Mouse (Mus musculus): ENCODE measurements around the gene Cphx3.
"Not testable (repeated sequence)": the region's sequence is repeated elsewhere in the genome, so short reads cannot be mapped to it uniquely, and the experiment has no call there.

Gene Cphx3

DNA sequence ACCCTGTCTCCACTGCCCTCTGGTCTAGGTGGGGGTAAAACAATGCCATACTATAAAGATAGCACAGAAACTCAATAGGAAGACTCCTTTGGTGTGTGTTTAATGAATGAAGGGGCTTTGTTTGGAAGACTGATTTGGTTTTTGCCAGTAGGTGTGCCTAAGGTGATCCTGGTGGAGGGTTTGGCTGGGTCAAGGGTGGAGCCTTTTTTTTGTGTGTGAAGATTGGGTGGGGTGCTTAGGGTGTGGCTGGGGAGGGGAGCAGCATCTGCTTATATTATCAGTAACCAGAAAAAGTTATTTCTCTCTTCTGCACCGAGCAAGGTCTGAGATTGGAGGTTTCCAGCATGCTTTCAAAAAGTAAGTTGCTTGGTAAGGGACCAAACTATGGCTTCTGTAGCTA is at the start of gene Cphx3:
TSS of gene Cphx3 (plus strand) at position 301 of the 400 bp plus-strand sequence.
- not testable (repeated sequence) for DNase-seq (ENCODE audit: low spot score)

GRCm38 (mm10) chr14:26034364-26034763 is 47.7 kb upstream of the Cphx3 start:
- not testable (repeated sequence) for DNase-seq (ENCODE audit: low spot score)

DNA sequence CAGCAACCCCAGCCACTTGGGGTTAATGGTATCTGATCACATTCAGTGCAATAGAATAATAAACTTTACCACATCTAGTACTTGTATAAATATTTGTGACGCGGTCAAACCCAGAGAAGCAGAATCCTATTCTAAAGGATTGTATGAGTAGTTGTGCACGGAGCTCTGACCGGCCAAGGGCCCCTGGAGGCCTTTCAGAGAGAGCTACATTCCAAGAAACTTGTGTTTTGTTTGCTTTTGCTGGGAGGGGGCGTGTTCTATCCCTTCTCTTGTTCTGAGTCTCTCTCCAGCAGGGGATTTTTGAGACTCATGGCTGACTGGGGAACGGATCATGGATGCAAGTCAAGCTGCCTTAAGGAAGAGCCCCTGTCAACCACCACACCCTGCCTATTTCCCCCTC is 46.7 kb upstream of the Cphx3 start:
- DNase-seq (ENCODE audit: low spot score) = not testable (repeated sequence)

- not testable (repeated sequence) for DNase-seq (ENCODE audit: low spot score)
These were observed 39.5 kb upstream of the Cphx3 start, which contains the start of gene Gm9780 for GRCm38 (mm10) chr14:26042611-26043010. Gene Gm9780 (minus strand): TSS chr14:26042711.

DNA sequence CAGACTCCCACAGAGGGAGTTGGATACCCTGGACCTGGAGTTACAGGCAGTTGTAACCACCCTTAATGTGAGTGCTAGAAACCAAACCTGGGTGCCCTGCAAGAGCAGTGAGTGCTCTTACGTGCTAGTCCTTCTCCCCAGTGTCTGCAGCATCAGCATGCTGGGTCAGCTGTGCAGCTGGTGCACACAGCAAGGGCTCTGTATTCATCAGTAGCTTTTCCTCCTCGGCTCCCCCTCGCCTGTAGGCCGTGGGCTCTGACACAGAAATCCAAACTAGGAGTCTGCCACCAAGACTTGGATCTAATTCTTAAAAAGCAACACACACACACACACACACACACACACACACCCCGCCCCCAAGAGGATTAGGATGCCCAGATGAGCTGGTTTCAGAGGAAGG is 37.1 kb upstream of the Cphx3 start:
- not testable (repeated sequence) for DNase-seq (ENCODE audit: low spot score)

DNA sequence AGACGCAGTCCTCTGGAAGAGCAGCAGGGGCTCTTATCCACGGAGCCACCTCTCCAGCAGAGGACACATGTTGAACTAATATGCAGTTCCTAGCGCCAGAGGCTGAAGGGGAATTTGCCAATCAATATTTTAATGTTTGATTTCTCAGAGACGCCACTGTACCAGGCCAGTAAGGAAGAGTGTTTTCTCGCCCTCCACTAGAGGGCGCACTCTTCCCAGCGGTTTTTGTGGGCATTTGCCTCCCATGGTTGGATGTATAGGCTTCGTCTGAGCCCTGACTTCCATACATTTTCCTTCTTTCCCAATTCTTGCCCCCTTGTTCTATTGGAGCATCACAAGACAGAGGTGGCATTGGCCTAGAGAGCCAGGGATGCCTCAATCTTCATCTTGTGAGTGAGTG is 35.1 kb upstream of the Cphx3 start:
- DNase-seq (ENCODE audit: low spot score) = not testable (repeated sequence)

GRCm38 (mm10) chr14:26048767-26049166 is 33.3 kb upstream of the Cphx3 start:
- not testable (repeated sequence) for DNase-seq (ENCODE audit: low spot score)

DNA sequence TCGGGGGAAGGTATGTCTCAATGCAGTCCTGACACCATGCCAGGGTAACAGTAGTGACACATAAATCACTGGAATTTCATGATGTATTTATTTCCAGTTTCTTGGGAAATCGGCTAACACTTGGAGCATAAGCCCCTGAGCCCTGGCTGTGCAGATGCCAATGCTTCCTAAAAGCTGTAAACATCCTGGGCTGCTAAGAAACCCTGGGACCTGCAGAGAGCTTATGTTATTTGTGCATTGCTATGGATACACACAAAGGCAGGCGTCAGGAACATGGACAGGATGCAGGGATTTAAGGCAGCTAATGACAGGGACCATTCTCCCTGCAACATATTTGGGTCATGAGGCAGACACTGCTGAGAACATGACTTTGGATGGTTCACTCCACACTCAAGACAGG is 23.9 kb upstream of the Cphx3 start:
- not testable (repeated sequence) for DNase-seq (ENCODE audit: low spot score)

DNA sequence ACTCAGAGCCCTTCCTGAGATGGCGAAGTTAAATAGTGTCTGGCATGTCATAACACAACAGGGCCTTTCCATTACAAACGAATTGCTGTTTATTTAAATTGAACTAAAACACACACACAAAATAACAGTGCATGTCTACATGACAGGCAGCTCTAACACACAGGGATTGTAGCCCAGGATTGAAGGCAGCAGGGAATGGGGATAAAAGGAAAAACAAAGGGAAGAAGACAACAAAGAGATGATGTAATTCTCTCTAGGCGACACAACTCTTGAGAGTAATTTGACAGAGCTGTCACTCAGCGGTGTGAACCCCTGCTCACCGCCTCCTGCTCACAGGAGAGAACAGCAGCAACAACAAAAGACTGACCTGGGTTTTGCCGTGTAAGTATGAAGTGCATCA is 22.7 kb upstream of the Cphx3 start:
- not testable (repeated sequence) for DNase-seq (ENCODE audit: low spot score)

DNA sequence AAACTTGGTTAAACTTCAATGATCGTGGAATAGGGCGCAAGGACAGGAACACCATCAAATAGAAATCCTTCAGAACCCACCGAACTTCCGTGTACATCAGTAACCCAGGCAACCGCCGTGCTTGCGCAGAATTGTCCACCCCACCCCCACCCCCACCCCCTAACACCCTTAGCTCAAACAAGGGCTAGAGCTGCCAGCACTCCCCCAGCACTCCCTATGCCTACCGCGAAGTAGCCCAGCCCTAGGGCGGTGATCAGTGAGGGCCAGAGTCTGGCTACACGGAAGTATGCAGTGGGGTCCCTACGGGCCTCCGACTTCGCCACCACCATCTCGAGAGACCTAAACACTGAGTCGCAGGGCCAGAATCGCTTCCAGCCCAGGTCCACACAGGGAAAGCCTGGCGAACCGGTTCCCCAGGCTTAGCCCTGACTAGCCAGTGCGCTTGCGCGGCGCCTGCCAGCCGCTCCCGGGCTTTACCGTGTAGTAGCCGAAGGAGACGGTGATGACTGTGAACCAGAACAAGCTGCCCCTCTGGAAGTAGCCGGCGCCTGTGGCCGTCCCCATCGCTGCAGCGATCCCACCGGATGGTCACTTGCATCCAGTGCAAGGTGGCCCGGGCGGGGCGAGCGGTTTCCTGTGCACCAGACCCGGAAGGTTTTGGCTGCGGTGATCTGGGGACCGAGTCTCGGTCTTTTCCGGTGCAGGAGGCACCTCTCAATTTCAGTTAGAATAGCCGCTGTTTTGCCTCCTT is 15.3 kb upstream of the Cphx3 start:
- DNase-seq (ENCODE audit: low spot score) = not testable (repeated sequence)

- not testable (repeated sequence) for DNase-seq (ENCODE audit: low spot score)
These were observed 14.8 kb upstream of the Cphx3 start, which contains the start of gene Tmem254c for GRCm38 (mm10) chr14:26067325-26067633. Gene Tmem254c (minus strand): TSS chr14:26067355.

GRCm38 (mm10) chr14:26076620-26077390 is 5.3 kb upstream of the Cphx3 start:
- not testable (repeated sequence) for DNase-seq (ENCODE audit: low spot score)

DNA sequence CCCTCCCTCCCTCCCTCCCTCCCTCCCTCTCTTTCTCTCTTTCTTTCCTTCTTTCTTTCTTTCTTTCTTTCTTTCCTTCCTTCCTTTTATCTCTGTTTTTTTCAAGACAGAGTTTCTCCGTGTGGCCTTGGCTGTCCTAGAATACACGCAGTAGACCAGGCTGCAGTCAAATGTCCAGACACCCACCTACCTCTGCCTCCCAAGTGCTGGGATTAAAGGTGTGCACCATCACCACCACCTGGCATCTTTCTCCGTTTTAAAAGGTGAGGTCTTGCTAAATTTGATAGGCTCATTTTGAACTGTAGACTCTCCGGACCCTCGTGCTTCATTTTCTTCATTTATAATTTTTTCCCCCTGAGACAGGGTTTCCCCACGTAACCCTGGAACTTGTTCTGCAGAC is 881 bp upstream of the Cphx3 start, which contains the start of gene Cphx2:
TSS of gene Cphx2 (plus strand) at position 301 of the 400 bp plus-strand sequence.
- not testable (repeated sequence) for DNase-seq (ENCODE audit: low spot score)

DNA sequence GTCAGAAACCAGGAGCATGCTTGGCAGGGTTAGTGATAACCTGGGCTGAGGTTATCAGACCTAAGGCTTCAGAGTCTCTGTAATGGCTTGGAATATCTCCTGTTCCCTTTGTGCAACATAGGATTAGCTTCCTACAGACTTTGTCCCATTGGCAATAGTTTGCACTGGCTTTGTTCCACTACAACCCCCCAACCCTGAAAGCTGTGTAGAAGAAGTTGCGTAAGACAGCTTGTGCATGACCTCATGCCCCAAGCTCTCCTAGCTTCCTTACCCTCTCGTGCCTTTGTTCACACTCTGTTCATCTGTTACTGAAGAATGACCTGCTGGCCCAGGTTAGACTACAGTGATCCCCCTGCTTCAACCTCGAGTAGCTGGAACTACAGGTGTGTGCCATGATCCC is 15.5 kb downstream of the Cphx3 start:
- not testable (repeated sequence) for DNase-seq (ENCODE audit: low spot score)

GRCm38 (mm10) chr14:26118150-26118549 is 36.1 kb downstream of the Cphx3 start, which contains the start of gene Duxbl2:
Gene Duxbl2 (plus strand): TSS chr14:26118349.
- DNase-seq (ENCODE audit: low spot score) = not testable (repeated sequence)

- DNase-seq (ENCODE audit: low spot score) = not testable (repeated sequence)
These were observed 36.5 kb downstream of the Cphx3 start for GRCm38 (mm10) chr14:26118550-26119000.

DNA sequence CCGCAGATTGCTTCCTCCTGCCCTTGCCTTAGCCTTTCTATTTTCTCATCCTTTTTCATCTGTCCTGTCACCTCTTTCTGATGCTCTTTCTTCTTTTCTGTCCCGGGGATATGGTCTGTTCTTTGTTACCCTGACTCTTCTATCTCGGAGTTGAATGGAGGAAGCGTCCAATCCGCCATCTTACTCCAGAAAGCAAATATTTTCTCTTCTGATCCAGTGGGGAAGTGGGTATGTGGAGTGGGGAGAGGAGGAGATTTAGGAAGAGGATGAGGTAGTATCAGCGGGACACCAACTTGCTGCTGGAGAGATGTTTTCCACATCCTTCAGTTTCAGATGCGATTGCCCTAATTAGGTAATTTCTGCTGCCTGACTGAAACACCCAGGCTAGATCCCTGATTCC is 37.0 kb downstream of the Cphx3 start:
- not testable (repeated sequence) for DNase-seq (ENCODE audit: low spot score)

- not testable (repeated sequence) for DNase-seq (ENCODE audit: low spot score)
These were observed 65.0 kb downstream of the Cphx3 start for GRCm38 (mm10) chr14:26147095-26147494.

DNA sequence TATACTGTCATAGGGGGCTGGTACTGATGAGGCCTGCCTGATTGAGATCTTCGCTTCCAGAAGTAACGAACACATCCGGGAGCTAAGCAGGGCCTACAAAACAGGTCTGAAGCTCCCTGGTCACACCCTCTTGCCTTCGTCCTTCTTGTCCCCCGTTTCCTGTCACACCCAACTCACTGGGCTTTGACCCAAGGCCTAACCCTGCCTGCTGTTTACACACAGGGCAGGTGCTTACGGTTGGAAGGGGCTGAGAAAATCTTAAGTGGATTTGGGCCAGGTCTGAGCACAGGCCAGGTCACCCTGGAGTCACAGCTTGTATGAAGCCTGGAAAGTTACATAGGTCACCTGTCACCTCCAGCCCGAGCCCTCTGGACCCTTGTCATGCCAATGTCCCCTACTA is 73.9 kb downstream of the Cphx3 start:
- DNase-seq (ENCODE audit: low spot score) = not testable (repeated sequence)

- not testable (repeated sequence) for DNase-seq (ENCODE audit: low spot score)
These were observed 79.1 kb downstream of the Cphx3 start for GRCm38 (mm10) chr14:26161156-26161555.

DNA sequence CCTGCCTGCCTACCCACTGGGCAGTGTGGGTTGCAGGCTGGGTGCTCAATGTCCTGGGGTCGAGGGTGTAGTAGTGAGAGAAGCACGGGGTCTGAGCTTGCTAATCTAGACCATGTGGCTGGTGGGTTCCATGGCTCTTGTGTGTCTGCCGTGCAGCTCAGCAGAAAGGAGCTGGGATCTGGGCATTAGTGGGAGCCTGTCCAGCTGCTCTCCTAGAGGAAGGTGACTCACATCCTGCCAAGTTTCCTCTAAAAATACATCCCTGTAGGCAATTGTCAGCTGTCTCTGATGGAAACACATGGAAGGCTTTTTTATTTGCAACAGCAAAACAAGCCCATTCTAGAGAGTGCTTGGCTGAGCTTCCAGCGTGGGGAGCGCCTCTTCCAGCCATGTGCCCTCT is 80.3 kb downstream of the Cphx3 start:
- DNase-seq (ENCODE audit: low spot score) = not testable (repeated sequence)

DNA sequence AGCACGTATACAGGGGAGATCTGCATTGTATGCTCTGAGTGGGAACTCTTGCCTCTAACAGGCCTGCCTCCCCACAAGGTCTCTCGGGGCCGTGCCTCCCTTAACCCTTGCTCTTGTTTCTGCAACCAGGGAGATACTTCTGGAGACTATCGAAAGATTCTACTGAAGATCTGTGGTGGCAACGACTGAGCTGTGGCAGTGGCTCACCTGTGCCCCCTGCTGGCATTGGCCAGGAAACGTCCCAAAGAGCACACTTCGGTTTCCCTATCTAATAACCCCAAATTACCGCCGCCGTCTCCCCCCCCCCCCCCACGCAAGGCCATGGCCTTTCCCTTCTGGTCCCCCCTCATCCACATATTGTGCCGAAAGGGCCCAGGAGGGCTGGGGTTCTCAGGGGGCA is 83.2 kb downstream of the Cphx3 start:
- not testable (repeated sequence) for DNase-seq (ENCODE audit: low spot score)

DNA sequence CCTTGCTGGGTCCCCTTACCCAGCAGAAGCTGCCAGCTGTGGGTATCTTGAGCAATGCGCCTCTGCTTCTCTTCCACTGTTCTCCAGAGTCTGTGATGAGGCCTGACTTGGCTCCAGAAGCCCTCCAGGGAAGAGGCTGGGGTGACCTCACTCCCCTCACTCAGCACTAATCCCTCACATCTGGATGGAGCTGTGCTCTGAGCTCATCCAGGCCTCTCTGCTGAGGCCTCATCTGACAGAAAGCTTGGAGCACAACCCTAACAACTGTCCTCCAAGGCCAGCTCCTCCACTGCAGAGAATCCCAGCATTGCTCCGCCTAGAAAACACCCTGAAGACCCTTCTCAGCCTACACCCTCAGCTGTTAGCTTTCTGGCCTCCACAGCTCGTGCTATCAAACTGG is 91.9 kb downstream of the Cphx3 start:
- not testable (repeated sequence) for DNase-seq (ENCODE audit: low spot score)
